Mouse (Mus musculus): ENCODE measurements around the gene Acsl1. TPM values are rescaled to one million over a fixed set of nuclear protein-coding genes. Genes with fewer than 3 reads are reported as not detected.
A peak's percentile ranks its signal among the peaks of the same experiment; 100 is the strongest.
"Not testable (repeated sequence)": the region's sequence is repeated elsewhere in the genome, so short reads cannot be mapped to it uniquely, and the experiment has no call there.

The Acsl1 gene
- total RNA-seq, 2 experiments from 2014 or later: 42.8 to 45.5 TPM

DNA sequence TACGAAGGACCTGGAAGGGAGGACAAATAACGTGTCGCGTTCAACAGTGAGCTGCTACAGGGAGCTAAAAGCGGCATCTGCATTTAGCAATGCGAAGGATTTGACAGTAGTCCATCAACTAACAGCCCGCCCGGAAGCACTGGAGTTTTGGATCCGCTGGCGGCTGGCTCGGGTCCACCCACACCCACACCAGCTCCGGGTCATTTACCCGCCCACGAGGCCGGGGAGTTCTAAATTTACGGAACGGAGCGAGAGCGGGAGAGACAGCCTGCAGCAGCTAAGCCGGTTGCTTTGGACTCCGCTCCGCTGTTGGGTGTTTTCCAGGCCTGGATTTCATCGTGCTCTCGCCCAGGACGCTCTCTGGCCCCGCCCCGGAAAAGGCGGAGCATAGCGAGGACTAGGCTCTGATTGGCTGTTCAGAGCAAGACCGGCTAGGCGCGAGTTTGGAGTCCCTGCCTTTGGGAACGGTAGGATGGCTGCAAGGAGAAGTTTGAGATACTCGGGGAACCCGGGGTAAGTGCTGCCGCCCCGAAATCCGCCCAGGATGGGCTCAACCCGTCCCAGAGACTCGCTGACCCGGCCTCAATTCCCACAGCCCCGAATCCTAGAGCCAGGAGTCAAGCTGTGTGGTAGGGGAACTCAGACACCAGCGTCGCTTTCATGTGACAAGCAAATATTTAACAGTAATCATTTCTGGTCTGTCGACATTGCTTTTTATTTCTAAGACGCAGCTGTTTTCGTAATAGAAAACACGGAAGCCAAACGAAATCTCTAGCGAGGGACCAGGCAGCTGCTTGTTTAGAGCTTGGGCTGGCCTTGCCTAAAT lies 81.0 kb downstream of the Acsl1 start, which contains the start of gene Cenpu:
Cenpu (plus strand) TSS at position 414 of the 826 bp plus-strand sequence.
- peak; percentile 100 for DNase-seq (ENCODE audit: low spot score in 2 of 2)

DNA sequence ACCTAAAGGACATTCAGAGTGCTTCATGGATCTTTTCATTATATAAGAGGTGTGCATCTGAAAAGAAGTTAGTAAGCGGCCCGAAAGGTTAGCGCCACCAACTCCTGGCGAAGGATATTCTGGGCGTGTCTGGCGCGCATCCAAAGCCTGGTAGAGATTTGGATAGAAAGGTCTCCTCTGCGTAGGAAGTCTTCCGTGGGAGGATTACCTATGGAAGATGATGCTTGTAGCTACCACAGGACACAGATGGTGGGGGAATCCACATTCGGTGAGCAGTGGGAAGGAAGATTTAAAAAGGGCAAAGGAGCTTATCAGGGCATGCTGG lies 81.6 kb downstream of the Acsl1 start:
- no peak for DNase-seq (ENCODE audit: low spot score in 2 of 2)

DNA sequence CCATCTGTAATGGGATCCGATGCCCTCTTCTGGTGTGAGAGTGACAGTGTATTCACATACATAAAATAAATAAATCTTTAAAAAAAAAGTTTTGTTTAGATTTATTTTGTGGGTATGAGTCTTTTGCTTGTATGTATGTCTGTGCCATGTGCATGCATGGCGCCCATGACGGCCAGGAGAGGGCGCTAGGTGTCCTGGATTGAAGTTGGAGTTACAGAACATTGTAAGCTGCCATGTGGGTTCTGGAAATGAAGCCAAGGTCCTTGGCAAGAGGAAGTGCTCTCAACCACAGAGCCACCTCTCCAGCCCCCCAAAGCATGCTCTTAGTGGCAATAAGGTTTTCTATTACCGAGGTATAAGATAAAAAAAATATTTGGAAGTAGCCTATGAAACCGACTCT lies 88.6 kb downstream of the Acsl1 start:
- DNase-seq (ENCODE audit: low spot score in 2 of 2): no peak

DNA sequence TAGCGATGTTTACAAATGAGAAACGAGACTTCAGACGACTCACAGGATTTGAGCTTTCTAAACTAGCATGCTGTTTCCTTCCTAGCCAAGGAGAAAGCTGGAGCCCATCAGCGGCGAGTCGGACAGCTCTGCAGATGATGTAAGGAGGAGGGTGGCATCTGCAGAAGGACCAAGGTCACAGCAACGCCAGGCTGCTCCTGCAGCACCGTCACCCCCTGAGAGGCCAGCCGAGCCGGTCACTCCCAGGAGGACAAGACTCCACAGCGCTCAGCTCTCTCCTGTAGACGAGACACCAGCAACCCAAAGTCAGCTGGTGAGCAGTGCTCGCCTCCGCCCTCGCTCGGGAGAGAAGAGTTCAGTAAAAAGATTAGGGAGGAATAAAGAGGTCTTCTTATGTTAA lies 91.5 kb downstream of the Acsl1 start:
- no peak for DNase-seq (ENCODE audit: low spot score in 2 of 2)

DNA sequence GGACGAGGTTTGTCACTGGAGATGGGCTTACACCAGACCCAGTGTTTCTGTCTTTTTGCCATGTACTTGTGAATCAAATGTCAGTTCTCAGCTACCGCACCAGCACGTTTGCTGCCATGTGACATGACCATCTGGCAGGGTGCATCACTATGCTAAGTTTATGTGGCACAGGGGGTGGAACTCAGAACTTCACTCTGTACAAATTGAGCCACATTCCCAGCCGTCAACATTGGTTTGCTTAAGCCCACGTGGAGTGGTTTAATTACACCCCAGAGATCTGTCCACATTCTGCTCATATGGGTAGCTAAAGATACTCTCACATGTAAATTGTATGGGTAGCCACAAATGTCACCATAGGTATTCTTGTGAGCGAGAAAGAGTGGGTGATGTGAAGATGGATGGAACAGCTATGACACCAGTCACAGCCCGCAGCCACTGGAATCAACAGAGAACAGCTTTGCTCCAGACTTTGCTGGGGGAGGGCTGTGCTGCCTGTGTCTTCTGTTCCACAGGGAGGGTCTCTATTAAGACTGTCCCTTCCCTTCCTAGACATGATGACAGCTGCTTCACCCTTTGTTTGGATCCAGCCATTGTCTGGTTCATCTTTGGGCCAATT lies 96.2 kb downstream of the Acsl1 start:
- peak; percentile 80 to 94 for DNase-seq (ENCODE audit: low spot score in 2 of 2)

DNA sequence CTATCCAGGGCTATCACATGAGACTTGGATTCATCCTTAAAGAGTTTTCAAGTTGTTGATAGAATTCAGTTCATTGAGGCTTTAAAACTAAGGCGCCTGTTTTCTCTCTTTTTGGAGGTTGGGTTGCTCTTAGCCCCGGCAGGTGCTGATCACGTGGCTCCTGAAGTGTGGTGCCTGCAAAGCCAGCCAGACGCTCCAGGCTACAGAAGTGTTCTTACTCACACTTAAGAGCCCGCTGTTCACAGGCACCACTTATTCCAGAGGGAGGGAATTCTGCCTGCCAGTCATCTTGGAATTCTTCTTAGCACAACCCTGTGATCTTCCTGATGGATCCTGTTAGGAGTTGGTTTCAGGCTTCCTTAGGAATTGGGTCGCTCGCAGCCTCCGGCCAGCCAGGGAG lies 97.1 kb downstream of the Acsl1 start:
- DNase-seq (ENCODE audit: low spot score in 2 of 2): no peak

DNA sequence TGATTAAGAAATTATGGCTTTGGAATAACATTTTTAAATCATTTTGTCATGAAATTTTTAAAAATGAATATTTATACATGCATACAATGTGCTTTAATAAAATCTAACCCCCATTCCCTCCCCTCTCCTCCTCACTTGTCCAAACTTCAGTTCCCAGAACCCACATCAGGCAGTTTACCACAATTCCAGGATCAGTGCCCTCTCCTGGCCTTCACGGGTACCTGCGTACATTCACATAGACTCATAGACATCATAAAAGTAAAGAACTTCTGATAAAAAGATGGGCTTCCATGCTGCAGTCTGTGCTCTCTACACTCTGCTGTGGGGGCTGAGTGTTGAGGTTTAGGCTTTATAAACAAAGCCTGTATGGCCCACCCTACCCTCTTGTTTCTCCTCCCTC lies 98.1 kb downstream of the Acsl1 start:
- no peak for DNase-seq (ENCODE audit: low spot score in 2 of 2)

DNA sequence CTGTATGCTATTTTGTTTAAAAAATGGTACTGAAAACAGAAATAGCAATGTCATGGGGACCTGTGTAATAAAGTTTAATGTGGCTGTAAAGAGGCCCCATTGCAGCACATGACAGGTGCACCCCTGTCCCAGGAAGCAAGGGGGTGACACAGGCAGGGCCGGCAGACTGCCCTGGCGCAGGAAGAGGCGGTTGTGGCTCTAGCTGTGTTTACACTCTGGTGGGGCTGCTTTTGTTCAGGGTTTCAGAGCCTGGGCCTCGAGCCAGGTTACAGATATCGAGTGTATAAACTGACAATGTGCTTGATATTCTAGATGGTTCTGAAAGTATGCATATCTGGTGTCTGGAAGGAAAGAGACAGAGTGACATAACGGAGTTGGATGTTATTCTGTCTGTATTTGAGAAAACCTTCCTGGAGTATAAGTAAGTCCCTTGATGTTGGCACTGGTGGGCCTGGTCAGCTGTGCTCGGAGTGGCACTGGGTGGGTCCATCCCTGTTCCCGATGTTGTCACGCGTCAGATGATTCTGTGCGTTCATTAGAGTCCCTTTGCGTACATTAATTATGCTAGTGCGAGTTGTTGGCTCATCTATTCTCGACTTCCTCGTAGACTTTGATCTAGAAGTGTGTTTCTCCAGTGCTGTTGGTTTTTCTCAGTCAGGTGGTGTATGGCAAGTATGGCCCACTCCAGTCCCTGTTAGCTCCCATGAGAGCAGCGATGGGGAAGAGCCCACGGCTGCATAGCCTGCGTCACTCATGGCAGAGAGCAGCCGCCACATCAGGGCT lies 99.0 kb downstream of the Acsl1 start:
- DNase-seq (ENCODE audit: low spot score in 2 of 2): no peak

DNA sequence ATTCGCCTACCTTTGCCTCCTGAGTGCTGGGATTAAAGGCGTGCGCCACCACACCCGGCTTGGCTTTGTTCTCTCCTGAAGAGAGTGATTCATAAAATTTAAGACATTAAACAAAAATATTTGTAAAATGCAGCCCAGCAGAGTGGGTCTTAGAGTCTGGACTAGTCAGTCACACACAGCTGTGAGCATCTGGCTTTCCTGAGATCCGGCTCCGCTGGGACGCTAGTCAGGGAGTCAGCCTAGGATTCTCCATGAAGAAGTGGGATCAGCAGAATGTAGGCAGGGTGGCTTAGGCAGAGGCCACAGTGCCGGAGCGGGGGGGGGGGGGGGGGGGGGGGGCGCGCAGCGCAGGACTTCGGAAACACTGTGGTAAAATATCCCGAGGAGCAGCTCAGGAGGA lies 99.8 kb downstream of the Acsl1 start:
- no peak for DNase-seq (ENCODE audit: low spot score in 2 of 2)

DNA sequence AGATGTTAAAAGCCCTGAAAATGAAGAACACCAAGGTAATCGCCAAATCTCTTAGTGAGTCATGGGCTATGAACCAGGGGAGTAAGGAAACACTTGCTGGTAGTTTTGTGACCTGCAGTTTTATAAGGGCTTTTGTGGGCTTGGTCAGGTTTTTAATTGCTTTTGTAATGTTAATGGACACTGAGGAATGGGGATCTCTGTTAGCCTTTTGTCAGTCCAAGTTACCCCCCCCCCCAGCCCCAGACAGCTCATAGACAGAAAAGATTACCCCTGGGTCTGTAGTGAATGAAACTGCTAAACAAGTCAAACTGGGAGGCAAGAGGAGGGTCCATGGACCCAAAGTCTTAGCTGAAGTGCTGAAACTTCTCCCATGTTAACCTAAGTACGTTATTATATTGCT lies 102.6 kb downstream of the Acsl1 start:
- no peak for DNase-seq (ENCODE audit: low spot score in 2 of 2)

DNA sequence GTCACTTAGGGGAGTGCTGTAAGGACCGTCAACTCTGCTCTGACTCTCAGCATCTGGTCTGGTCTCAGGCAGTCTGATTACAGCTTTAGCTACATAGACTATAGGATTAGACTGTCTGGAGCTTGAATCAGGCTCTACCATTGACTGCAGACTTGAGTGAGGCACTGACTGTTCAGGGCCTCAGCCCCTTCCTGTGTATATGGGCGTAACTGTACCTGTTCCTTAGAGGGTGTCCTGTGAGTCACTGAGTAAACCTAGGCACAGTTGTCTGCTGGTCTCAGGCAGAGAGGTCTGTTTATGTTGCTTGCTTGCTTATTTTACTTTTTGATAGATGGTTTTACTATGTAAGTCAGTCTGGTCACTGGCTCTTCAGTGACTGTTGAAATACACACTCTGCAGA lies 103.1 kb downstream of the Acsl1 start:
- DNase-seq (ENCODE audit: low spot score in 2 of 2): no peak

DNA sequence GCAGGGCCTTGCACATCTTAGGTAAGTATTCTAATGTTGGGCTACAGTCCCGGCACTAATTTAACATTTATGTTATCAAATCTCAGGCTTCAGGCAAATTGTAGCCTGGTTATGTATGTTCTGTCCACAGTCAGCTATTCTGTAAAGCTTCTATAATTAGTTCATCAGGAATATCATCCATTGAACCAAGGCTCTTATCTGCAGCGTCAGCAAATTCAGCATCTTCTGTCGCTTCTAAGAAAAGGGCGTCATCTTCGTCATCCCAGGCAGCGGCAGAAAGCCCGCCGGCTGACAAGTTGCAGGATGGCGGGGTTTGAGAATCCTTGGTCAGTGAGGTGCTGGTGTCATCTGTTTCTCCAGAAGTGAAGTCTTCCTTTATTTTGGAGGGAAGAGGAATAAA lies 108.0 kb downstream of the Acsl1 start:
- no peak for DNase-seq (ENCODE audit: low spot score in 2 of 2)

DNA sequence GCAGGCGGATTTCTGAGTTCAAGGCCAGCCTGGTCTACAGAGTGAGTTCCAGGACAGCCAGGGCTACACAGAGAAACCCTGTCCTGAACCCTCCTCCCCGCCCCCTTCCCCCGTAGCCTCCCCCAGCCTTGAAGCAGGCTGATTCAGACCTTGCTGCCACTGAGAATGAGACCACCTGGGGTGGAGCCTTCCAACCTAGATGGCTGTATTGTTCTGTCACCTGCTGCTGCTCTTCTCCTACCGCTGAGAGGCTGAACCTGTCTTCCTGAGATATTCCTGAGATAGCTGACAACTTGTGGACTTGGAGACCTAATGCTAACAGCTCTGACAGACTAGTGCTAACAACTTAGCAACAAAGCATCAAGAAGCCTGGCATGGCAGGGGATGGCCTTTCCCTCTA lies 113.5 kb downstream of the Acsl1 start:
- DNase-seq (ENCODE audit: low spot score in 2 of 2): not testable (repeated sequence)

DNA sequence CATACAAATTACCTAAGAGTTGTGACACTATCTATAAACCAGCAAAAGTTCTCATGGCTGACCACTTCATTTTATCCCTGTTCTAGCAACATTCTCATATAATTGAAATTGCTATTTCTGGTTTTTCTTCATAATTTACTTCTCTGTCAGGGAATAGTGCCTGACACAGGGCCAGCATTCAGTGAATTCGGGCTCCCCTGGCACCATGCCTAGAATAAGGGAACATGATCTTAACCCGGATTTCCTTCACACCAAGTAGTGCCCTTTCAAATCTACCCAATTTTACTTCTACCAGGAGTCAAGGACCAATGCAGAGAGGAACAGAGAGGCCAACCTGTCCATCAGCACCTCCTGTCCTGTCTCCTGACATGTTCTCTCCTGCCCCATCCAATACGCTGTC lies 114.7 kb downstream of the Acsl1 start:
- no peak for DNase-seq (ENCODE audit: low spot score in 2 of 2)

Other genes starting within 250 kb of the Acsl1 start
- not detected for gene Helt, start 176.4 kb upstream of the Acsl1 start, total RNA-seq (2021)
- gene Cenpu, start 81.0 kb downstream of the Acsl1 start, total RNA-seq (2021): 1 to 10 TPM; 1.4 to 2.1 TPM
- gene Primpol, start 146.2 kb downstream of the Acsl1 start, total RNA-seq (2021): 1 to 10 TPM; 3.6 to 5.0 TPM
- gene Casp3, start 146.3 kb downstream of the Acsl1 start, total RNA-seq (2021): 1 to 10 TPM; 9.1 to 9.7 TPM